Mouse (Mus musculus) heart, adult 2 months (tissue): ENCODE results near the gene Rtraf. TPM values are rescaled to one million over a fixed set of nuclear protein-coding genes. Genes with fewer than 3 reads are reported as not detected.

Experiments
- DNase-seq, 2 experiments: peaks; one replicate each; pipeline ENCODE4 v3.0.0; 2021
- H3K27ac ChIP-seq: fragments of 200-600 bp; 2 replicates; pipeline ENCODE4 v1.8.1; 2022
- H3K27me3 ChIP-seq: fragments of 200-500 bp; 2 replicates; pipeline ENCODE4 v1.6.1; 2012; ENCODE audit warnings: mild to moderate bottlenecking, low read length, inconsistent platforms, mixed read lengths; ENCODE audit not compliant: control insufficient read depth, insufficient read depth
- H3K36me3 ChIP-seq: fragments of 200-500 bp; 2 replicates; pipeline ENCODE4 v1.6.1; 2012; ENCODE audit warnings: low read length, inconsistent platforms; ENCODE audit not compliant: control insufficient read depth, insufficient read depth
- H3K4me1 ChIP-seq: fragments of 200-500 bp; 2 replicates; pipeline ENCODE4 v1.6.1; 2011; ENCODE audit warnings: low read length; ENCODE audit not compliant: control insufficient read depth, insufficient read depth
- H3K4me3 ChIP-seq: fragments of 200-600 bp; 2 replicates; pipeline ENCODE4 v1.8.1; 2022
- H3K79me2 ChIP-seq: fragments of 200-500 bp; replicated peaks from 2 replicates; pipeline ENCODE4 v1.6.1; 2012; ENCODE audit warnings: mild to moderate bottlenecking, inconsistent platforms, low read length, moderate library complexity, mixed read lengths; ENCODE audit not compliant: control insufficient read depth, insufficient read depth
- H3K9ac ChIP-seq: fragments of 200-500 bp; 2 replicates; pipeline ENCODE4 v1.6.1; 2012; ENCODE audit warnings: low read depth, mild to moderate bottlenecking, control low read depth, inconsistent platforms, low read length, mixed read lengths
- CTCF ChIP-seq: fragments of 200-600 bp; IDR thresholded peaks from 2 replicates; pipeline ENCODE4 v1.8.1; 2022; ENCODE audit warnings: antibody characterized with exemption, mild to moderate bottlenecking, moderate library complexity
- EP300 ChIP-seq: fragments of 200-500 bp; IDR thresholded peaks from 2 replicates; pipeline ENCODE4 v1.6.1; 2011; ENCODE audit warnings: low read depth, low read length, control low read depth; ENCODE audit not compliant: insufficient read depth
- POLR2A ChIP-seq: fragments of 200-500 bp; IDR thresholded peaks from 2 replicates; pipeline ENCODE4 v1.6.1; 2011; ENCODE audit warnings: mild to moderate bottlenecking, low read depth, low read length, control low read depth; ENCODE audit not compliant: insufficient read depth
- WGBS: fragments of 180-500 bp; shearing (Covaris S2); methylation state at CpG from one replicate; pipeline ENCODE4 v1.1.7; 2018; 5-methylcytosine and 5-hydroxymethylcytosine counted together
- intact Hi-C: fragments of 180-260 bp; cut with DNase I; formaldehyde crosslinking; loops from one replicate; pipeline ENCODE4 v1.15.1; 2025
- polyA plus RNA-seq: library from polyadenylated mRNA; depleted of rRNA; stranded (reverse); fragments of >200 nt; gene quantifications from 2 replicates; pipeline ENCODE4 v1.2.3, GENCODE M21; 2012
- total RNA-seq, 2 experiments: library from RNA; stranded (reverse); gene quantifications; 2 replicates each; pipeline ENCODE4 v1.2.3; 2021

The Rtraf gene
- total and polyA plus RNA-seq, 3 experiments: 33.1 to 71.3 (median 56.8) TPM

DNA sequence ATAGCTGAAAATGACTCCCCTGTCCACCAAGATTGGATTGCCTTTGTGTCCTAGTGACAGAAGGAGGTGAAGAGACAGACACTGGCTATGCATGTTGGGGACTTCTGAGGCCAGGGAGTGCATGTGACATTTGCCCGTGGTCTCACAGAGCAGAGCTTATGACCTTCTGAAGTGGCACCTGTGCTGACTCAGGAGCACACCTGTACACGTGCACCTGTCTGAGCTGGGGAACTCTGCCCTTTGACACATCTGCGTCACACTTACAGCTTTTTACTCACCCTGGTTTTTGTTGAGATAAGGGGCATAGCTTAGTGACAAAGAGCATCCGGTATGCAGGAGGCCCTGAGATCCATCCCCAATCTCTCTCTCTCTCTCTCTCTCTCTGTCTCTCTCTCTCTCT is 48.1 kb downstream of the Rtraf start:
- Histone ChIP-seq H3K4me3 (no peak overlapping the region), H3K27me3 (no peaks in the 10 kb centered on the region), H3K9ac (no peak overlapping the region), H3K36me3 (peaks cover 7% of the 10 kb centered on the region), H3K4me1 (peaks cover 6% of the 10 kb centered on the region), H3K79me2 (no peaks in the 10 kb centered on the region), H3K27ac (no peak overlapping the region)
- intact Hi-C loops: no loop called here
- no peak for TF ChIP-seq POLR2A
- no peak for TF ChIP-seq EP300
- no peak for TF ChIP-seq CTCF
- 89% methylated on average over 4 of the region's 4 CpGs for WGBS
- DNase-seq: no peak

DNA sequence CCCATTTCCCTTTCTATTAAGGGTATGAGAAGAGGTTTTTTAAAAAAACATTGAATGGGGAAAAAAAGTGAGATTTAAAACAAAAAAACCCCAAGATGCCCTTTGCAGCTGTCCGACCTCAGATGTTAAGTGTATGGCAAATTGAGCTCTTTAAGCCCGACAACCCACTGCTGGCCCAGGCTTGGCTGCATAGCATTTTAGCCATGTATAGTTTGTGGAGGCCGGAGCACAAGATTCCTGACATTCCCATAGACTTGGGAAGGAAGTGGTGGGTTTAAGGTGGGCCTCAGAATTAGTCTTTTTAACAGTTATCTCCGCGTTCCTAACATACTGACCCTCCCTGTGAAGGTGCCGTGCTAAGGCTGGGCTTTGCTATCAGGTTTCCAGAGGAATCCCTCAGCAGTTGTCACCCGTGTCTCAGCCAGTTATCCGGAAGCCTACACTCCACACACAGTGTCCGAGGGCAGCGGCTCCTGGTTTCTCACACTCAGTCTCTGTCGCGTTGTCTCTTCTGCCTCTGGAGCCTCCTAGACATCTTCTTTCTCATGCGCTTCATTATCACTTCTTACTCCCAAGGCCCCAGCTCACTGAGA is 49.5 kb downstream of the Rtraf start:
- TF ChIP-seq POLR2A: no peak
- no peak for TF ChIP-seq EP300
- no peak for TF ChIP-seq CTCF
- H3K9ac ChIP-seq: no peak overlapping the region
- no peak overlapping the region for H3K4me3 ChIP-seq
- no peaks in the 10 kb centered on the region for H3K79me2 ChIP-seq
- intact Hi-C loops: no loop called here
- no peaks in the 10 kb centered on the region for H3K27me3 ChIP-seq
- no peak for DNase-seq
- peaks cover 10% of the 10 kb centered on the region for H3K4me1 ChIP-seq
- 75% methylated on average over 13 of the region's 13 CpGs for WGBS
- peaks cover 7% of the 10 kb centered on the region for H3K36me3 ChIP-seq
- no peak overlapping the region for H3K27ac ChIP-seq

DNA sequence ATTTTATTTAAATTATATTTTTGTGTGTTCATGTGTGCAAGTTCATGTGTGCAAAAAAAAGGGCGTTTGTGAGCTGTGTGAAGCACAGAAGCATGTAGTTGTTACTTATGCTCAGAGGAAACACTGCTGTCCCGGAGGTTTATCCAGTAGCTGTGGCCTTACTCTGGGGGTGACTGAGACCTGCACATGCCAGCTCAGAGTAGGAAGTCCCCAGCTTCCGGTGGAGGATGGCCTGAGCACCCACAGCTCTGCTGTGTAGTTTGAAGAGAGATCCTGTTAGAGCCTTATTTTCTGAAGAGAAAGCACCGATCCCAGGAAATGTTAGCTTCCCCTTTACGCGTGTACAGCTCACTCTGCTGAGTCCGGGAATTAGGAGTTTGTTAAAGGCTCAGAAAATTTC is 52.5 kb downstream of the Rtraf start:
- intact Hi-C loops: no loop called here
- no peaks in the 10 kb centered on the region for H3K79me2 ChIP-seq
- peaks cover 7% of the 10 kb centered on the region for H3K36me3 ChIP-seq
- peaks cover 10% of the 10 kb centered on the region for H3K4me1 ChIP-seq
- peak overlapping the region; percentile 39 for H3K27ac ChIP-seq
- 36% methylated on average over 7 of the region's 7 CpGs for whole genome bisulfite sequencing
- H3K4me3 ChIP-seq: no peak overlapping the region
- peak in 1 of 2 experiments; percentile 32 for DNase-seq
- H3K9ac ChIP-seq: 0 out of 2 replicates have a peak overlapping the region, but pooled peaks have one; percentile 37
- H3K27me3 ChIP-seq: no peaks in the 10 kb centered on the region
- TF ChIP-seq POLR2A (no peak), EP300 (no peak)

DNA sequence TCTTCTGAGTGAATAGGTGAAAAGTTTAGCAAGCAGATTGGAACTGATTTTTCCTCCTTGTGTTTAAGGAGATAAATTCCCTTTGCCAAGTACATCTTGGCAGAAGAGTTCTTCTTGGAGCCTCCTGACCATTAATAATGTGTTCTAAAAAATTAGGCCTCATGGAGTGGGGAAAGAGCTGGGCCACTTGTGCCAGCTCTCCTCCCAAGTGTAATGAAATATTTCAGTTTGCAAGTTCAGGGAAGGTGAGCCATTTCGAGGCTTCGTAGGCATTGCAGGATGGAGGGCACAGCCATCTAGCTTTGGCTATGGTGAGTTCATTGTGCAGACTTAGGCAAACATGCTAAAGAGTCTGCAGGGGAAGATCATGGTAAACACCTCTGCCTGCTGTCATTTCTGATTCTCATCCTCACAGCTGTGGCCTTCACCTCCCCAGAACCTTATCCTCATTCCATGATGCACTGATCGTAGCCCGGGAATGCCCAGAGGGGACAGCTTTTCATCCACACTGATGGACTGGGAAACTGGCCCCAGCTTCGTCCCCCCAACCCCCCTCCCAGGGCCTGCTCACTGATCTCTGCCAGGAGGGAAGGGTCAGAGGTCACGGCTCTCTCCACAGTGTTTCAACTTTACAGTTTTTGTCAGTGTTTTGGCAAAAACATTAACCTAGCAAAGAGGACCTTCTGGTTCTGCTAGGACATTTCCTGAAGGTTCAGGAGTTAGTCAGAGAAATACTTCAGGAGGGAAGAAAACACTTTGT is 54.0 kb downstream of the Rtraf start:
- H3K4me3 ChIP-seq: no peak overlapping the region
- H3K9ac ChIP-seq: no peak overlapping the region
- DNase-seq: peak; percentile 35 to 36
- peaks cover 10% of the 10 kb centered on the region for H3K4me1 ChIP-seq
- no peak overlapping the region; the same call in 1 of the 2 replicates for H3K27ac ChIP-seq
- H3K27me3 ChIP-seq: no peaks in the 10 kb centered on the region
- no peak for TF ChIP-seq CTCF
- TF ChIP-seq EP300: no peak
- TF ChIP-seq POLR2A: no peak
- peaks cover 7% of the 10 kb centered on the region for H3K36me3 ChIP-seq
- WGBS: 63% methylated on average over 6 of the region's 6 CpGs
- H3K79me2 ChIP-seq: no peaks in the 10 kb centered on the region
- intact Hi-C loops: no loop called here

DNA sequence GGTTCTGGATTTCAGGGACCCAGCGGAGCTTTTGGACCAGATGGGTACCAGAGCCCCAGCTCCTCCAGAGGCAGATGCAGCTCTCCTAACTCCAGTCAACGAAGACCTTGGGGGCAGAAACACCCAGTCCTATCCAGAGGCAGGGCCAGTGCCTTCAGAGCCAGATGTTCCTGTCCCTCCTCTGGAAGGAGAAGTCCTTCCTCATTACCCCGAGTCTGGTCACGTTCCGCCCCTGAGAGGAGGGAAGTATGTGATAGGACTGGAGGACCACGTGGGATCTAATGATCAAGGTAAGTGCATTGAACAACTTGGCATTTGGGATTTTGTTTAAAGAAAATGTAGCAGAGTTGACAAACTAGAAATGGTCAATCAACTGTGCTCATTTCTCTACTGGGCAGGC is 55.0 kb downstream of the Rtraf start:
- DNase-seq: no peak
- Histone ChIP-seq H3K4me3 (no peak overlapping the region), H3K4me1 (peaks cover 10% of the 10 kb centered on the region), H3K36me3 (peaks cover 7% of the 10 kb centered on the region), H3K79me2 (no peaks in the 10 kb centered on the region), H3K27ac (no peak overlapping the region), H3K27me3 (no peaks in the 10 kb centered on the region), H3K9ac (no peak overlapping the region)
- intact Hi-C loops: no loop called here
- WGBS: 80% methylated on average over 6 of the region's 6 CpGs
- TF ChIP-seq POLR2A (no peak), EP300 (no peak), CTCF (no peak)

DNA sequence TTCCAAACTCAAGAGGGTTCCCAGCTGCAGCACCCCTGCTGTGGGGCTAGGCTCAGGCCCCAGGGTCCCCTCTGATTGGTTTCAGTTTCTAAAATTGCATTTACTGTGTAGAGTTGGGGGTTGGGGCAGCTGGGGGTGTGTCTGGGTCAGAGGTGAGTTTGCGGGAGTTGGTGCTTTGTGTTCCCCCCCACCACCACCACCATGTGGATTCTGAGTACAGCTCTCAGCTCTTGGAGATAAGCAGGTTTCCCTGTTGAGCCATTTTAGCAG is 57.3 kb downstream of the Rtraf start:
- Histone ChIP-seq H3K79me2 (no peaks in the 10 kb centered on the region), H3K27ac (no peak overlapping the region), H3K27me3 (no peaks in the 10 kb centered on the region), H3K4me1 (peaks cover 15% of the 10 kb centered on the region), H3K9ac (no peak overlapping the region), H3K4me3 (no peak overlapping the region), H3K36me3 (peaks cover 5% of the 10 kb centered on the region)
- DNase-seq: no peak
- intact Hi-C loops: no loop called here
- TF ChIP-seq CTCF (no peak), EP300 (no peak), POLR2A (no peak)
- WGBS: 84% methylated on average over 1 of the region's 1 CpGs
